Mouse (Mus musculus) olfactory bulb, adult 2 months (tissue): Measurements from ENCODE around the gene Brms1.

Source experiments
- CTCF ChIP-seq: fragments of 200-500 bp; IDR thresholded peaks from 2 replicates; pipeline ENCODE4 v1.5.1; 2012; ENCODE audit warnings: low read depth, mild to moderate bottlenecking, low read length, moderate library complexity; ENCODE audit not compliant: insufficient read depth
- POLR2A ChIP-seq: fragments of 200-500 bp; IDR thresholded peaks from 2 replicates; pipeline ENCODE4 v1.6.1; 2012; ENCODE audit warnings: mild to moderate bottlenecking, low read depth, low read length, moderate library complexity; ENCODE audit not compliant: insufficient read depth

DNA sequence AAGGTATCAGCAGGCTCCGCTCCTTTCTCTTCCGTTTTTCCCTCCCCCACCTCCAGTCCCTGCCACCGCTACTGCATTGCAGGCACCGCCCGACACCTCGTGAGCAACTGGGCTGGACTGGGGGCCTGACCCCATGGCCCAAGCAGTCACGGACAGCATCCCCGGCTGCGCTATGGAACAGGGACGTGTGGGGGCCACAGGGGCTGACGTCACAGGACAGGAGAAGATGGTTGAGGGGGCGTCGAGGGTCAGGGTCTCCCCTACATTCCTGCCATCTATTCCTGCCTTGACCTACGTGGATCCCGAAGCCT is 43.6 kb downstream of the Brms1 start:
- TF ChIP-seq CTCF: no peak
- TF ChIP-seq POLR2A: no peak
